Mouse (Mus musculus): Measurements from ENCODE around the gene Cda. TPM values are rescaled to one million over a fixed set of nuclear protein-coding genes. Genes with fewer than 3 reads are reported as not detected.
"Not testable (repeated sequence)": the region's sequence is repeated elsewhere in the genome, so short reads cannot be mapped to it uniquely, and the experiment has no call there.

Cda gene
- total and polyA plus RNA-seq, 3 experiments, result 12.4 to 26.1 TPM; not detected in 1

DNA sequence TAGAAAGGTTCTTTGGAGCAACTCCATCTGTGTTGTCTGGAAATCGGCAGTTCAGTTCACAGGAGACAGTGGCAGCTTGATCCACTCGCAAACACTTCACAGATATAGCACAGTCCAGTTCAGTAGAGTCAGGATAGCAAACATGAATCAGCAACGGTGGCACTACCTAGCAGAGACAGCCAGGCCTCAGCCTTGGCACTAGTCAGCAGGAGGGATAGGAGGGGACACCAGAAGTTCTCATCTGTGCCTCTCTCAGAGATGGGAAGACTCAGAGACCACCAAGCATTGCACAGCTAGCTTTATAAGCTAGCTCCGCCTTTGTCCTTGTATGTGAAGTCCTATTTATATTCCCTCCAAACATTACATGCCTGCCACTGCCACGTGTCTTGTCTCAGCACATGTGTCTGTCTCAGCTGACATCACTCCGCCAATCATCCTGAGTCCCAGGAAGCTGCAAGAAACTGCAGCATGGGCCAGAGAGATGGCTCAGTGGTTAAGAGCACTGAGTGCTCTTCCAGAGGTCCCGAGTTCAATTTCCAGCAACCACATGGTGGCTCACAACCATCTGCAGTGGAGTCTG is 39.8 kb downstream of the Cda start:
- no peak overlapping the region for H3K9ac ChIP-seq (ENCODE audit: control insufficient read depth, low read depth, low read length, poor library complexity, severe bottlenecking)
- peaks cover 3% of the 10 kb centered on the region; the same call in 1 of the 2 replicates for H3K79me2 ChIP-seq (ENCODE audit: control insufficient read depth, insufficient read depth, low read length, poor library complexity)
- H3K4me1 ChIP-seq (ENCODE audit: control insufficient read depth in 1 of 2, insufficient read depth in 2 of 2, low read length in 2 of 2), result peaks cover 0 to 4% of the 10 kb centered on the region in 2 experiments; a peak in 1 of 4 replicates
- DNase-seq (ENCODE audit: low read depth, low spot score), result no peak
- no peak overlapping the region for H3K27ac ChIP-seq (ENCODE audit: control insufficient read depth, low read depth, low read length)
- H3K4me3 ChIP-seq (ENCODE audit: control insufficient read depth in 1 of 2, insufficient read depth in 1 of 2, low read depth in 2 of 2, low read length in 2 of 2), result no peak overlapping the region
- H3K9me3 ChIP-seq (replicated peaks; ENCODE audit: insufficient read depth, low read length), result no peaks in the 10 kb centered on the region
- TF ChIP-seq UBTF (IDR thresholded peaks at IDR 0.05; ENCODE audit: borderline replicate concordance, insufficient read depth, low read depth, low read length), result no peak
- no peak for TF ChIP-seq RAD21 (IDR thresholded peaks at IDR 0.05; ENCODE audit: low read depth, low read length)
- no peak for TF ChIP-seq SMC3 (IDR thresholded peaks at IDR 0.05; ENCODE audit: low read depth, low read length)
- no peak for TF ChIP-seq CHD2 (IDR thresholded peaks at IDR 0.05; ENCODE audit: low read length)
- no peak for TF ChIP-seq POLR2AphosphoS5 (IDR thresholded peaks at IDR 0.05; ENCODE audit: borderline replicate concordance, low read depth, low read length)
- TF ChIP-seq ZNF384 (IDR thresholded peaks at IDR 0.05; ENCODE audit: low read depth, low read length), result no peak
- TF ChIP-seq ZKSCAN1 (IDR thresholded peaks at IDR 0.05; ENCODE audit: low read depth, low read length), result no peak
- TF ChIP-seq MAFK (IDR thresholded peaks at IDR 0.05; ENCODE audit: borderline replicate concordance, low read depth, low read length), result no peak
- TF ChIP-seq TCF12 (IDR thresholded peaks at IDR 0.05; ENCODE audit: low read depth, low read length), result no peak
- TF ChIP-seq POLR2A (IDR thresholded peaks at IDR 0.05; ENCODE audit: control insufficient read depth in 1 of 2, insufficient read depth in 1 of 2, low read depth in 1 of 2, low read length in 2 of 2, poor library complexity in 1 of 2), result no peak
- 0 out of 4 replicates have a peak, but pooled peaks cover 0 to 2% of the 10 kb centered on the region in 2 experiments for H3K36me3 ChIP-seq (ENCODE audit: control insufficient read depth in 1 of 2, insufficient read depth in 2 of 2, low read length in 2 of 2)
- H3K27me3 ChIP-seq (ENCODE audit: control insufficient read depth in 1 of 2, insufficient read depth in 2 of 2, low read length in 2 of 2), result no peaks in the 10 kb centered on the region; a peak in 1 of 4 replicates

DNA sequence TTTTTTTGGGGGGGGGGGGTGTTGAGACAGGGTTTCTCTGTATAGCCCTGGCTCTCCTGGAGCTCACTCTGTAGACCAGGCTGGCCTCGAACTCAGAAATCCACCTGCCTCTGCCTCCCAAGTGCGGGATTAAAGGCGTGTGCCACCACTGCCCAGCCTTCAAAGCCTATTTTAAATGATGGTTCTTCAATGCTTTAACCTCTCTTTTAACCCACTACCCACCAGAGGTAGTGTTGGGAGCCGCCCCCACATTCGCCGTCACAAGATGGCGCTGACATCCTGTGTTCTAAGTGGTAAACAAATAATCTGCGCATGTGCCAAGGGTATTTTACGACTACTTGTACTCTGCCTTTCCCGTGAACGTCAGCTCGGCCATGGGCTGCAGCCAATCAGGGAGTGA is 40.6 kb downstream of the Cda start:
- H3K27me3 ChIP-seq (ENCODE audit: control insufficient read depth in 1 of 2, insufficient read depth in 2 of 2, low read length in 2 of 2); H3K4me1 ChIP-seq (ENCODE audit: control insufficient read depth in 1 of 2, insufficient read depth in 2 of 2, low read length in 2 of 2); H3K9ac ChIP-seq (ENCODE audit: control insufficient read depth, low read depth, low read length, poor library complexity, severe bottlenecking); H3K36me3 ChIP-seq (ENCODE audit: control insufficient read depth in 1 of 2, insufficient read depth in 2 of 2, low read length in 2 of 2); H3K9me3 ChIP-seq (replicated peaks; ENCODE audit: insufficient read depth, low read length); H3K4me3 ChIP-seq (ENCODE audit: control insufficient read depth in 1 of 2, insufficient read depth in 1 of 2, low read depth in 2 of 2, low read length in 2 of 2); DNase-seq (ENCODE audit: low read depth, low spot score); H3K79me2 ChIP-seq (ENCODE audit: control insufficient read depth, insufficient read depth, low read length, poor library complexity); H3K27ac ChIP-seq (ENCODE audit: control insufficient read depth, low read depth, low read length): not testable (repeated sequence)

GRCm38 (mm10) chr4:138326077-138326695 is 41.6 kb downstream of the Cda start, which contains the start of gene Pink1:
Gene Pink1, minus strand, starts transcription at chr4:138326307.
- Histone ChIP-seq H3K4me3 (ENCODE audit: control insufficient read depth in 1 of 2, insufficient read depth in 1 of 2, low read depth in 2 of 2, low read length in 2 of 2) (peak within 1 kb of the TSS; percentile 90 to 92), H3K36me3 (ENCODE audit: control insufficient read depth in 1 of 2, insufficient read depth in 2 of 2, low read length in 2 of 2) (0 out of 4 replicates have a peak, but pooled peaks cover 0 to 2% of the 10 kb centered on the region in 2 experiments), H3K9ac (ENCODE audit: control insufficient read depth, low read depth, low read length, poor library complexity, severe bottlenecking) (peak within 1 kb of the TSS; percentile 90), H3K27me3 (ENCODE audit: control insufficient read depth in 1 of 2, insufficient read depth in 2 of 2, low read length in 2 of 2) (no peaks in the 10 kb centered on the region), H3K27ac (ENCODE audit: control insufficient read depth, low read depth, low read length) (peak within 1 kb of the TSS; percentile 45), H3K9me3 (replicated peaks; ENCODE audit: insufficient read depth, low read length) (no peaks in the 10 kb centered on the region), H3K79me2 (ENCODE audit: control insufficient read depth, insufficient read depth, low read length, poor library complexity) (peaks cover 3% of the 10 kb centered on the region; the same call in 1 of the 2 replicates), H3K4me1 (ENCODE audit: control insufficient read depth in 1 of 2, insufficient read depth in 2 of 2, low read length in 2 of 2) (peaks cover 0 to 4% of the 10 kb centered on the region in 2 experiments; a peak in 1 of 4 replicates)
- peak; percentile 90 for DNase-seq (ENCODE audit: low read depth, low spot score)
- TF ChIP-seq MAX (IDR thresholded peaks at IDR 0.05; ENCODE audit: low read length) (0 out of 2 replicates have a peak, but pooled peaks have one; percentile 33), TCF12 (IDR thresholded peaks at IDR 0.05; ENCODE audit: low read depth, low read length) (peak; percentile 40; the same call in 1 of the 2 replicates), CHD2 (IDR thresholded peaks at IDR 0.05; ENCODE audit: low read length) (no peak), E2F4 (IDR thresholded peaks at IDR 0.05; ENCODE audit: borderline replicate concordance, low read depth, low read length) (no peak), MXI1 (IDR thresholded peaks at IDR 0.05; ENCODE audit: low read depth, low read length) (peak; percentile 64; the same call in 1 of the 2 replicates), CTCF (IDR thresholded peaks at IDR 0.05 in 2 of 3, conservative IDR thresholded peaks at IDR 0.05 in 1 of 3; ENCODE audit: control insufficient read depth in 1 of 3, insufficient read depth in 1 of 3, low read depth in 2 of 3, low read length in 3 of 3, poor library complexity in 1 of 3, severe bottlenecking in 1 of 3) (peak; percentile 88 to 95 (median 91)), KAT2A (conservative IDR thresholded peaks at IDR 0.05; ENCODE audit: low read depth, low read length) (no peak), SMC3 (IDR thresholded peaks at IDR 0.05; ENCODE audit: low read depth, low read length) (peak; percentile 78), NELFE (IDR thresholded peaks at IDR 0.05; ENCODE audit: low read depth, low read length) (peak; percentile 40), MAZ (IDR thresholded peaks at IDR 0.05; ENCODE audit: low read depth, low read length) (0 out of 2 replicates have a peak, but pooled peaks have one; percentile 54), SIN3A (IDR thresholded peaks at IDR 0.05; ENCODE audit: low read length) (peak; percentile 72), GATA1 (IDR thresholded peaks at IDR 0.05; ENCODE audit: low read depth, low read length) (peak; percentile 32; the same call in 1 of the 2 replicates), RAD21 (IDR thresholded peaks at IDR 0.05; ENCODE audit: low read depth, low read length) (peak; percentile 87), NRF1 (IDR thresholded peaks at IDR 0.05; ENCODE audit: insufficient read depth, low read depth, low read length, poor library complexity, severe bottlenecking) (peak; percentile 94), MEF2A (IDR thresholded peaks at IDR 0.05; ENCODE audit: extremely low read depth, insufficient replicate concordance, low read depth, low read length, poor library complexity, severe bottlenecking) (no peak), MYC (IDR thresholded peaks at IDR 0.05; ENCODE audit: low read depth, low read length) (no peak), POLR2A (IDR thresholded peaks at IDR 0.05; ENCODE audit: control insufficient read depth in 1 of 2, insufficient read depth in 1 of 2, low read depth in 1 of 2, low read length in 2 of 2, poor library complexity in 1 of 2) (peak in 1 of 2 experiments; percentile 63; a peak in 3 of 4 replicates)

Data from MEL (cell line).